Mouse (Mus musculus) intestine, postnatal 0 days (tissue): ENCODE measurements around the gene Psmd9. TPM values are rescaled to one million over a fixed set of nuclear protein-coding genes. Genes with fewer than 3 reads are reported as not detected.

ENCODE experiments used
- ATAC-seq: fragments of 200-750 bp; cut with Nextera tagmentation; 2 replicates; pipeline ENCODE4 v1.8.0; 2017; ENCODE audit warnings: mild to moderate bottlenecking, moderate TSS enrichment, moderate library complexity
- H3K27ac ChIP-seq: fragments of 300-500 bp; sonication (generic); 2 replicates; pipeline ENCODE4 v1.5.1; 2014; ENCODE audit warnings: mild to moderate bottlenecking, low read depth, low read length, moderate library complexity
- H3K27me3 ChIP-seq: fragments of 300-500 bp; sonication (generic); replicated peaks from 2 replicates; pipeline ENCODE4 v1.6.1; 2014; ENCODE audit warnings: low read length, mixed read lengths; ENCODE audit not compliant: control insufficient read depth, insufficient read depth
- H3K36me3 ChIP-seq: fragments of 300-500 bp; sonication (generic); 2 replicates; pipeline ENCODE4 v1.6.1; 2014; ENCODE audit warnings: mild to moderate bottlenecking, moderate library complexity; ENCODE audit not compliant: control insufficient read depth, insufficient read depth
- H3K4me1 ChIP-seq: fragments of 300-500 bp; sonication (generic); replicated peaks from 2 replicates; pipeline ENCODE4 v1.6.1; 2014; ENCODE audit warnings: antibody characterized with exemption, low read length, mixed read lengths; ENCODE audit not compliant: control insufficient read depth, insufficient read depth
- H3K4me2 ChIP-seq: fragments of 300-500 bp; sonication (generic); replicated peaks from 2 replicates; pipeline ENCODE4 v1.6.1; 2014; ENCODE audit warnings: low read depth, mild to moderate bottlenecking, moderate library complexity
- H3K4me3 ChIP-seq: fragments of 300-500 bp; sonication (generic); 2 replicates; pipeline ENCODE4 v1.5.1; 2014; ENCODE audit warnings: low read depth, low read length
- H3K9ac ChIP-seq: fragments of 300-500 bp; sonication (generic); 2 replicates; pipeline ENCODE4 v1.6.1; 2014; ENCODE audit warnings: mild to moderate bottlenecking, low read depth, low read length
- H3K9me3 ChIP-seq: fragments of 300-500 bp; sonication (generic); 2 replicates; pipeline ENCODE4 v1.6.1; 2016; ENCODE audit warnings: mixed run types; ENCODE audit not compliant: control insufficient read depth
- CTCF ChIP-seq: sonication (generic); IDR thresholded peaks from 2 replicates; pipeline ENCODE4 v1.5.1; 2016; ENCODE audit warnings: low read depth, mild to moderate bottlenecking, control low read depth, antibody characterized with exemption, moderate library complexity
- WGBS: fragments of 180-500 bp; shearing (Covaris S2); extraction: QIAGEN DNeasy Blood & Tissue Kit; methylation state at CpG from one replicate; pipeline ENCODE4 v1.1.7; 2014; 5-methylcytosine and 5-hydroxymethylcytosine counted together
- polyA plus RNA-seq: library from polyadenylated mRNA; unstranded; fragments of >200 nt; fragmentation: Nextera tagmentation; extraction: Ambion mirVana; gene quantifications from 2 replicates; pipeline ENCODE4 v1.2.1, GENCODE M21; 2015

The Psmd9 gene
- polyA plus RNA-seq, 1 experiment from 2014 or later: 50.9 TPM

DNA sequence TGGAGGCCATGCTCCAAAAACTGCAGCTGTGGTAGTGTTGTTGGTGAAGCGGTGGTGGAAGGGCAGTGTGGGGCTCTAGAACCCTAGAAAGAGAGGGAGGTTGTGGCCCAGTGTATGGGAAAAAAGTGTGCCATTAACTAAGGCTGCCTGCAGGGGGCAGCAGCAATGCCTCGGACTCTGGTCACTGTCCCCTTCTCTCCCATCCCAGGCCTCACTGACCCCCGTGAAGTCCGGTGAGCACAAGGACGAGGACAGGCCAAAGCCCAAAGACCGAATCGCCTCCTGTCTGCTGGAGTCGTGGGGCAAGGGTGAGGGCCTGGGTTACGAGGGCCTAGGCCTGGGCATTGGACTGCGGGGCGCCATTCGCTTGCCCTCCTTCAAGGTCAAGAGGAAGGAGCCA lies 12.4 kb upstream of the Psmd9 start:
- ATAC-seq: no peak
- Histone ChIP-seq H3K4me1 (no peaks in the 10 kb centered on the region), H3K4me3 (no peak overlapping the region), H3K9me3 (no peaks in the 10 kb centered on the region), H3K27ac (no peak overlapping the region), H3K27me3 (no peaks in the 10 kb centered on the region), H3K36me3 (peaks cover 83% of the 10 kb centered on the region), H3K9ac (no peak overlapping the region), H3K4me2 (no peak overlapping the region)
- 93% methylated on average over 12 of the region's 12 CpGs for WGBS
- TF ChIP-seq CTCF: peak; percentile 66

DNA sequence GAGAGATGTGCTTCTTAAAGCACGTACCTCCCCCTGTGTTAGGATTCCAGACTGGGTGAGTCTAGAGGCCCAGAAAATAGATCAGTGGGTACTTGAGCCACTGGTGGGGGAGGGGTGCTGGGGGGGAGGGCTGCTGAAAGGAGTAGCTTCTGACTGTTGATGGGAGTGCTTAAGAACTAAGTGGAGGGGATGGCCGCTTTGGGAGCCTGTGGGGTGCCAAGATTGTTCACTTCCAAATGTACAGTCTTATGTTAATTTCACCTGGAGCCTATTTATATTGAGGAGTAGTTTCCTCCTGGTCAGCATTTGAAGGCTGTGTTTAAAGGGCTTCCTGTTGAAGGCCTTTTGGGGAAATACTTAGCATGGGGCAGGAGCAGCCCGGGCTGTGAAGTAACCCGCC lies 11.2 kb upstream of the Psmd9 start:
- Histone ChIP-seq H3K27me3 (no peaks in the 10 kb centered on the region), H3K4me3 (no peak overlapping the region), H3K36me3 (peaks cover 82% of the 10 kb centered on the region), H3K9me3 (no peaks in the 10 kb centered on the region), H3K4me1 (no peaks in the 10 kb centered on the region), H3K9ac (no peak overlapping the region), H3K4me2 (no peak overlapping the region), H3K27ac (no peak overlapping the region)
- no peak for ATAC-seq
- no peak for TF ChIP-seq CTCF
- 90% methylated on average over 4 of the region's 4 CpGs for WGBS

DNA sequence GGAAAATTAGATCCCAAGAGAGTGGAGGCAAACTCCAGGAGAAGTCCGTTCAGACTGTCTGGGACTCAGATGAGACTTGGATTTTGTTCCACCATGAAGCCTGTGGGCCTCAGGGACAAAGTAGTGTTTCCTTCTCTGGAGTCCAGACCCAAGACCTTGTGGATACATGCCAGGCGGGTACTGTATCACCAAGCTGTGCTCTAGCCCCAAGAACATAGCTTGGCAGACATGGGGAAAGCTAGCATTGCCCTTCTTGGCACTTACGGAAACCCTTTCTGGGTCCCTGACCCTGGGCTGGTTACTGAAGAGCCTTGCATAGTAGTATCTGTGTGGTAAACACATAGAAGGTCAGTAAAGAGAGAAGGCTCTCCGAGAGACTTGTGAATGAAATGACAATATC lies 9.8 kb upstream of the Psmd9 start:
- no peak overlapping the region for H3K4me3 ChIP-seq
- H3K9ac ChIP-seq: no peak overlapping the region
- H3K4me1 ChIP-seq: no peaks in the 10 kb centered on the region
- no peak overlapping the region for H3K4me2 ChIP-seq
- no peak overlapping the region for H3K27ac ChIP-seq
- no peak for ATAC-seq
- peaks cover 83% of the 10 kb centered on the region for H3K36me3 ChIP-seq
- no peaks in the 10 kb centered on the region for H3K27me3 ChIP-seq
- no peak for TF ChIP-seq CTCF
- WGBS: 96% methylated on average over 4 of the region's 4 CpGs
- H3K9me3 ChIP-seq: no peaks in the 10 kb centered on the region

DNA sequence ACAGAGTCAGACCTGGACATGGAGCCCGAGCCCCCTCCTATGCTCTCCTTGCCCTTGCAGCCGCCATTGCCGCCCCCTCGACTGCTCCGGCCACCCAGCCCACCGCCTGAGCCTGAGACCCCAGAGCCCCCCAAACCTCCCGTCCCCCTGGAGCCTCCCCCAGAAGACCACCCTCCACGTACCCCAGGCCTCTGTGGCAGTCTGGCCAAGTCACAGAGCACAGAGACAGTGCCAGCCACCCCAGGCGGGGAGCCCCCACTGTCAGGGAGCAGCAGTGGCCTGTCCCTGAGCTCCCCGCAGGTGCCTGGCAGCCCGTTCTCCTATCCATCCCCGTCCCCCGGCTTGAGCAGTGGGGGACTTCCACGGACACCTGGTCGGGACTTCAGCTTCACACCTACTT lies 9.3 kb upstream of the Psmd9 start:
- TF ChIP-seq CTCF: no peak
- Histone ChIP-seq H3K9ac (no peak overlapping the region), H3K27ac (no peak overlapping the region), H3K4me1 (no peaks in the 10 kb centered on the region), H3K9me3 (no peaks in the 10 kb centered on the region), H3K36me3 (peaks cover 82% of the 10 kb centered on the region), H3K27me3 (no peaks in the 10 kb centered on the region), H3K4me2 (no peak overlapping the region), H3K4me3 (no peak overlapping the region)
- WGBS: 92% methylated on average over 12 of the region's 15 CpGs
- ATAC-seq: no peak

DNA sequence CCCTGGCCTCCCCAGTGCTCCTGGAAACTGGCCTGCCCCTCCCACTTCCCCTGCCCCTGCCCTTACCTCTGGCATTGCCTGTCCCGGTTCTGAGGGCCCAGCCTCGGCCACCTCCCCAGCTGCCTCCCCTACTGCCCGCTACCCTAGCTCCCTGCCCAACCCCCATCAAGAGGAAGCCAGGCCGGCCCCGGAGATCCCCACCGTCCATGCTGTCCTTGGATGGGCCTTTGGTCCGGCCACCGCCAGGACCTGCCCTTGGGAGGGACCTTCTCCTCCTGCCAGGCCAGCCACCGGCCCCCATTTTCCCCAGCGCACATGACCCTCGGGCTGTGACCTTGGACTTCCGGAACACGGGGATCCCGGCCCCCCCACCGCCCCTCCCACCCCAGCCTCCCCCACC lies 8.9 kb upstream of the Psmd9 start:
- Histone ChIP-seq H3K4me1 (no peaks in the 10 kb centered on the region), H3K27ac (no peak overlapping the region), H3K9ac (no peak overlapping the region), H3K36me3 (peaks cover 82% of the 10 kb centered on the region), H3K27me3 (no peaks in the 10 kb centered on the region), H3K4me2 (no peak overlapping the region), H3K9me3 (no peaks in the 10 kb centered on the region), H3K4me3 (no peak overlapping the region)
- 88% methylated on average over 15 of the region's 15 CpGs for WGBS
- ATAC-seq: no peak
- no peak for TF ChIP-seq CTCF

DNA sequence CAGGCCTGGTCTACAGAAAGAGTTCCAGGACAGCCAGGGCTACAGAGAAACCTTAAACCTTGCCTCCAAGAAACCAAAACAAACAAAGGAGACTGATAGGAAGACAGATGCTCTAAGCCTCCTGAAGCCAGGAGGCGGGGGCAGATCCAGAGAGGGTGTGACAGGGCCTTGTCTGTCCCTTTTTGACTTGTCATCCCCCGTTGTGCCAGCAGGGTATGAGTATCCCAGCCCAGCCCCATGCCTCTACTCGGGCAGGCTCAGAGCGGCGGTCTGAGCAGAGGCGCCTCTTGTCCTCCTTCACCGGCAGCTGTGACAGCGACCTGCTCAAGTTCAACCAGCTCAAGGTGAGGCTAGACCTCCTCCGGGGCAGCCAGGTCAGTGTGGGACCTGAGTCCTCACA lies 6.3 kb upstream of the Psmd9 start:
- peak; percentile 20; the same call in 1 of the 2 replicates for ATAC-seq
- Histone ChIP-seq H3K27me3 (no peaks in the 10 kb centered on the region), H3K27ac (no peak overlapping the region)

DNA sequence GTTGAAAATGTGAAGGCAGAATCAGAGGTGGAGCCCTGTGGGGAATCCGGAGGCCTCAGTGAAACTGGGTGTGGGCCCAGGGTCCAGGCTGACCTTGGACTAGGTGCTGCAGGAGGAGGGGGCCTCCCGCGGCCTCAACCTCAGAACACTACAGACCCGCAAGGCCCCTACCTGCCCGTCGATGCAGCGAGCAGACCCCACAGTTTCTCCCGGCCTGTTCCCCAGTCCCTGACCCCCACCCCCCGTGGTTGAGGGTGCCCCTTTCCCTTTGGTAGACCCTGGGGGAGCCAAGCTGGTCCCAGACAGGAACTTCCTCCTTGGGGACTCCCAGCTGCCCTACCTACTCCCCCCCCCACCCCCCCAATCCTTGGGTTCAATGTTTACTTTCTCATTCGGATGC lies 2.8 kb upstream of the Psmd9 start:
- Histone ChIP-seq H3K9ac (no peak overlapping the region), H3K4me1 (no peaks in the 10 kb centered on the region), H3K4me3 (no peak overlapping the region), H3K9me3 (no peaks in the 10 kb centered on the region), H3K27me3 (no peaks in the 10 kb centered on the region), H3K36me3 (peaks cover 47% of the 10 kb centered on the region), H3K27ac (no peak overlapping the region), H3K4me2 (no peak overlapping the region)
- TF ChIP-seq CTCF: no peak
- 69% methylated on average over 10 of the region's 10 CpGs for WGBS
- no peak for ATAC-seq

More for the DNA sequence above, 6.3 kb upstream of the Psmd9 start:
- Histone ChIP-seq H3K36me3 (peaks cover 82% of the 10 kb centered on the region), H3K9ac (no peak overlapping the region), H3K4me1 (no peaks in the 10 kb centered on the region), H3K4me2 (no peak overlapping the region), H3K9me3 (no peaks in the 10 kb centered on the region), H3K4me3 (no peak overlapping the region)
- 83% methylated on average over 9 of the region's 9 CpGs for WGBS
- TF ChIP-seq CTCF: no peak
